1 mouse cellular context compared by ENCODE assay signal in genomic region chr6:127148526-127149302, GRCm38 (mm10).
TF ChIP-seq lines count a peak whose summit lies in the region.

No protein-coding gene starts in this region.

TF ChIP-seq in MEL, 35 proteins besides CTCF, POLR2A, EP300 and RAD21 (continued from another document):
- TF ChIP-seq SIN3A (IDR thresholded peaks at IDR 0.05; ENCODE audit: low read length) (no peak), GABPA (IDR thresholded peaks at IDR 0.05; ENCODE audit: low read depth, low read length) (no peak), JUND (IDR thresholded peaks at IDR 0.05; ENCODE audit: low read depth, low read length) (no peak), TAL1 (IDR thresholded peaks at IDR 0.05; ENCODE audit: low read length) (no peak), HCFC1 (IDR thresholded peaks at IDR 0.05; ENCODE audit: low read depth, low read length) (no peak), ZKSCAN1 (IDR thresholded peaks at IDR 0.05; ENCODE audit: low read depth, low read length) (no peak)
